Mouse (Mus musculus) cortical plate, adult 2 months (tissue): Measurements from ENCODE around the gene Baz1a. TPM values are rescaled to one million over a fixed set of nuclear protein-coding genes. Genes with fewer than 3 reads are reported as not detected.

Source experiments
- H3K27ac ChIP-seq: fragments of 200-500 bp; 2 replicates; pipeline ENCODE4 v1.5.1; 2012; ENCODE audit warnings: low read length, control low read depth, inconsistent platforms; ENCODE audit not compliant: insufficient read depth
- H3K4me1 ChIP-seq: fragments of 200-500 bp; 2 replicates; pipeline ENCODE4 v1.6.1; 2011; ENCODE audit warnings: low read length; ENCODE audit not compliant: control insufficient read depth, insufficient read depth
- H3K4me3 ChIP-seq: fragments of 200-500 bp; 2 replicates; pipeline ENCODE4 v1.5.1; 2011; ENCODE audit warnings: mild to moderate bottlenecking, low read length, control low read depth; ENCODE audit not compliant: insufficient read depth
- CTCF ChIP-seq: fragments of 200-500 bp; IDR thresholded peaks from 2 replicates; pipeline ENCODE4 v1.5.1; 2011; ENCODE audit warnings: mild to moderate bottlenecking, control low read depth, low read length; ENCODE audit not compliant: insufficient read depth; ENCODE audit errors: extremely low read depth
- POLR2A ChIP-seq: fragments of 200-500 bp; IDR thresholded peaks from 2 replicates; pipeline ENCODE4 v1.6.1; 2011; ENCODE audit warnings: mild to moderate bottlenecking, low read length, control low read depth; ENCODE audit not compliant: insufficient read depth; ENCODE audit errors: extremely low read depth
- polyA plus RNA-seq: library from polyadenylated mRNA; depleted of rRNA; stranded (reverse); fragments of >200 nt; gene quantifications from 2 replicates; pipeline ENCODE4 v1.2.3, GENCODE M21; 2012

Gene Baz1a
- polyA plus RNA-seq, 1 experiment, result 2.3 TPM

DNA sequence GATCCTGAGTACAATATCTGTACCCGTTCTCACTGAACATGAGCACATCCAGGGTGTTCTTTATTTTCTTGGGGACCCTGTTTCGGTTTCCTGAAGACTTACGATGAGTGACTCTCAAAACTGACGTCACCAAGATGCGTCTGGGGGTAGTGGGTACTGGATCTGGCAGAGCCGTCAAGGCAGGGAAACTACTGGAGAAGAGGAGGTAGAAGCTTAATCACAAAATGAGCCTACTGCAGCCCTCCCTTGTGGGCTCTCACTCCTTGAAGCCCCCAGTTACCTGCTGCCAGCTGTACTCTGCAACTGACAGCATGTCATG is 20.1 kb downstream of the Baz1a start:
- Histone ChIP-seq H3K4me1 (peaks cover 2% of the 10 kb centered on the region), H3K4me3 (no peak overlapping the region; the same call in 1 of the 2 replicates), H3K27ac (no peak overlapping the region)
- TF ChIP-seq CTCF (no peak), POLR2A (no peak)

DNA sequence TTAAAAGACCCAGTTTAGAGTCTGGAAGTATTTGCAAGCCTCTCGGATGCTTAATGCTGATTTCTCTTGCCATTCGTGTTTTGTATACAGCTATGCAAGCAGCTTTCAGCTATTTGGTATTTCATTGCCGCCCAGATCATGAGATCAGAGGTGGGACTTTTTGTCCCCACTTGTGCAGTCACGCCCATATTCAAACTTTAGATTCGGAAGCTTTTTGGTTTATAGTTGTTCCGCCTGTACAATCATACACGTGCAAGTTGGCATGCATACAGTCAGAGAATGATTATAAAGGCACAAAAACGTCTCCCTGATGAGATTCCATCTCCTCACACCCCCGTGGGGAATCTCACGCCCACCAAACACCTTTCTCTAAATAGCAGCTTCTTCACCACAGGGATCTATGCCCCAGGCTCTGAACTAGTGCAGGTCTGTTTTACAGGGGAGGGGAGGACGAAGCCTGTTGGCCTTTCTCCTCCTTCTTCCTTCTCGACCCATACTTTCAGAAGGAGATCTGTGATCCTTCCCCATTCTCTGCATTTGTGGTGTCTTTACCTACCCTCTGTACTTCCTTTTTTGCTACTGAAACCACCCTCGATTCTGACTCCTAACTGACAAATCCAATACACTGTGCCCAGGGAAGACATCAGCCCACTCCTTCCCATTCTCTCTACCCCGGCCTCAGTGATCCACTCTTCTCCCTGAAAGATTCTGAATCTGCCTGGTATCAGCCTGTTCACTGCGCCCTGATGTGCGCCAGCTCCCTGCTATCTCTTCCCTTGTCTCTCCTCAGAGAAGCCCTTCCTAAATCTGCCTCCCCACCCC is 20.7 kb downstream of the Baz1a start:
- H3K27ac ChIP-seq, result no peak overlapping the region
- no peak overlapping the region; the same call in 1 of the 2 replicates for H3K4me3 ChIP-seq
- peaks cover 2% of the 10 kb centered on the region for H3K4me1 ChIP-seq
- TF ChIP-seq POLR2A, result no peak

- TF ChIP-seq CTCF, result no peak
- TF ChIP-seq POLR2A, result no peak
- Histone ChIP-seq H3K4me1 (peaks cover 2% of the 10 kb centered on the region), H3K4me3 (no peak overlapping the region), H3K27ac (no peak overlapping the region)
Measured at GRCm38 (mm10) chr12:54992814-54993213, 21.3 kb downstream of the Baz1a start.

DNA sequence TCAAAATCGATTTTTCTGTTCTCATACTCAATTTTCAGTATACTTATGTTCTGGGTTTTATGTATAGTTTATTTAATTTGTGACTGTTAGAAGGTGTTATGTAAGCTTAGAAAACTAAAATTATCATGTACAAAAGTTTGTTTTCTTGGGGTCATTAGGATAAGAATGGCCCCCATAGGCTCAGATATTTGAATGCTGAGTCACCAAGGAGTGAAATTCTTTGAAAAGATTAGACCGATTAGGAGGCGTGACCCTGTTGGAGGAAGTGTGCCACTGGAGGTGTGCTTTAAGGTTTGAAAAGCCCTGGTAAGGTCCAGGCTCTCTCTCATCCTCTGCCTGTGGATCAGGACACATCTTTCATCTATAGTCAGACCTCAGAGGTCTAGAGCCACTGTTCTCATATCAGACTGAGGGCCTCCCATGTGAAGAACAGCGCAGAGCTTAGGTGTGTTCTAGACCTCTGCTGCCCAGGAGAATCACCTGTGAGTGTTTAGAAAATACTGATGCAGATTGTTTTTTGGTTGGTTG is 25.8 kb downstream of the Baz1a start:
- H3K4me3 ChIP-seq, result no peak overlapping the region
- TF ChIP-seq CTCF (no peak), POLR2A (no peak)
- H3K27ac ChIP-seq, result no peak overlapping the region
- H3K4me1 ChIP-seq, result peaks cover under 1% of the 10 kb centered on the region

DNA sequence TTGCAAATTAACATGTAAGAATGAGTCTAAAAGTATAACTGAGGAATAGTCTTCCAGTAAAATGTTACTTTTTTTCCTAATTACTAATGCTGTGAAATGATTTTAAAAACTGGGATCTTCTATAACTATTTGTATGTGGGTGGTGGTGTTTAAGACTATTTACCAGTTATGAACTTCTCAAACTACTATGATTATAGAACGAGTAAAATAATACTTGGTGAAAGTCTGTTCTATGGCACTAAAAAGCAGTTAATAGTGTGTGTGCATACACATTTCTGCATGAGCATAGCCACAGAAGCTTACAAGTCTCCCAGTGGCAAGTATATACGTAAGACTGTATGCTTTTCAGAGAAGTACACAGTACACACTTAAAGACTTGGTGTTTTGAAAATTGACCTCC is 27.0 kb downstream of the Baz1a start:
- Histone ChIP-seq H3K4me1 (no peaks in the 10 kb centered on the region), H3K27ac (no peak overlapping the region), H3K4me3 (no peak overlapping the region)
- no peak for TF ChIP-seq POLR2A
- TF ChIP-seq CTCF, result no peak

- Histone ChIP-seq H3K4me3 (peak within 1 kb of the TSS; percentile 46), H3K27ac (peak within 1 kb of the TSS; percentile 48; the same call in 1 of the 2 replicates), H3K4me1 (no peaks in the 10 kb centered on the region)
- TF ChIP-seq POLR2A (no peak), CTCF (no peak)
Measured at GRCm38 (mm10) chr12:54986052-54986717, 28.0 kb downstream of the Baz1a start, which contains the start of gene Gm20403. Gene Gm20403 (minus strand): TSS chr12:54986529.

- H3K4me1 ChIP-seq, result no peaks in the 10 kb centered on the region
- TF ChIP-seq POLR2A (no peak), CTCF (no peak)
Measured at GRCm38 (mm10) chr12:54985257-54986051, 28.7 kb downstream of the Baz1a start.

GRCm38 (mm10) chr12:54984701-54985256 is 29.4 kb downstream of the Baz1a start:
- TF ChIP-seq CTCF (no peak), POLR2A (no peak)
- Histone ChIP-seq H3K27ac (no peak overlapping the region), H3K4me1 (no peaks in the 10 kb centered on the region), H3K4me3 (peak overlapping the region; percentile 46)

More at GRCm38 (mm10) chr12:54985257-54986051, 28.7 kb downstream of the Baz1a start:
- peak overlapping the region; percentile 48; the same call in 1 of the 2 replicates for H3K27ac ChIP-seq
- peak overlapping the region; percentile 46 for H3K4me3 ChIP-seq

- Histone ChIP-seq H3K4me1 (no peaks in the 10 kb centered on the region), H3K4me3 (no peak overlapping the region), H3K27ac (no peak overlapping the region)
- no peak for TF ChIP-seq CTCF
- TF ChIP-seq POLR2A, result no peak
Measured at GRCm38 (mm10) chr12:54982935-54983715, 31.0 kb downstream of the Baz1a start.
